Mouse (Mus musculus): ENCODE measurements at regions not wholly inside any gene's neighbourhood (a gene's known extent, or its start where the extent isn't known, plus 50 kb on each side); places are given as distances from the start of the nearest gene placed in this dataset.

GRCm38 (mm10) chr13:70310516-70310915, 326.9 kb downstream of the Ice1 start:
- no peak for TF ChIP-seq CTCF (IDR thresholded peaks at IDR 0.05; ENCODE audit: low read depth, low read length)
- TF ChIP-seq POLR2A (IDR thresholded peaks at IDR 0.05; ENCODE audit: borderline replicate concordance, low read depth, low read length), result no peak
